Mouse (Mus musculus) left cerebral cortex, adult 2 months (tissue): ENCODE data around the gene Carmil1. TPM values are rescaled to one million over a fixed set of nuclear protein-coding genes. Genes with fewer than 3 reads are reported as not detected.

Experiments used
- DNase-seq, 2 experiments: peaks; one replicate each; pipeline ENCODE4 v3.0.0; 2021 to 2022; ENCODE audit warnings: low spot score in 2 of 2, mixed read lengths in 1 of 2; ENCODE audit errors: extremely low spot score in 1 of 2
- H3K27ac ChIP-seq: fragments of 200-600 bp; 2 replicates; pipeline ENCODE4 v1.8.1; 2022
- H3K4me3 ChIP-seq: fragments of 200-600 bp; 2 replicates; pipeline ENCODE4 v1.8.1; 2022
- CTCF ChIP-seq: fragments of 200-600 bp; IDR thresholded peaks from 2 replicates; pipeline ENCODE4 v1.8.1; 2022; ENCODE audit warnings: antibody characterized with exemption, mild to moderate bottlenecking, moderate library complexity
- intact Hi-C: fragments of 180-260 bp; cut with DNase I; formaldehyde crosslinking; loops from one replicate; pipeline ENCODE4 v1.15.1; 2025
- total RNA-seq, 2 experiments: library from RNA; stranded (reverse); gene quantifications; 2 replicates each; pipeline ENCODE4 v1.2.3; 2021

Carmil1 gene
- total RNA-seq, 2 experiments from 2014 or later, result 32.5 to 34.3 TPM

- H3K4me3 ChIP-seq, result no peak overlapping the region
- no peak for TF ChIP-seq CTCF
- no peak overlapping the region for H3K27ac ChIP-seq
- intact Hi-C loops, result no loop called here
- no peak for DNase-seq
Observed at GRCm38 (mm10) chr13:24159190-24159965, 121.2 kb downstream of the Carmil1 start.

- no peak for DNase-seq
- Histone ChIP-seq H3K27ac (no peak overlapping the region), H3K4me3 (no peak overlapping the region)
- intact Hi-C loops, result no loop called here
- no peak for TF ChIP-seq CTCF
Observed at GRCm38 (mm10) chr13:24157560-24158011, 123.0 kb downstream of the Carmil1 start.

GRCm38 (mm10) chr13:24155190-24155589, 125.4 kb downstream of the Carmil1 start:
- H3K4me3 ChIP-seq, result no peak overlapping the region
- intact Hi-C loops, result no loop called here
- DNase-seq, result no peak
- H3K27ac ChIP-seq, result no peak overlapping the region
- TF ChIP-seq CTCF, result no peak

- no peak for TF ChIP-seq CTCF
- Histone ChIP-seq H3K4me3 (no peak overlapping the region), H3K27ac (no peak overlapping the region)
- DNase-seq, result no peak
- intact Hi-C loops, result no loop called here
Observed at GRCm38 (mm10) chr13:24154281-24155061, 126.1 kb downstream of the Carmil1 start.

GRCm38 (mm10) chr13:24152610-24153009, 128.0 kb downstream of the Carmil1 start:
- Histone ChIP-seq H3K4me3 (no peak overlapping the region), H3K27ac (no peak overlapping the region)
- no peak for DNase-seq
- TF ChIP-seq CTCF, result no peak
- intact Hi-C loops, result no loop called here

GRCm38 (mm10) chr13:24151335-24151734, 129.3 kb downstream of the Carmil1 start:
- no peak for TF ChIP-seq CTCF
- no peak for DNase-seq
- Histone ChIP-seq H3K27ac (no peak overlapping the region), H3K4me3 (no peak overlapping the region)
- intact Hi-C loops, result no loop called here

GRCm38 (mm10) chr13:24148549-24148948, 132.0 kb downstream of the Carmil1 start:
- no peak overlapping the region for H3K27ac ChIP-seq
- DNase-seq, result no peak
- no peak for TF ChIP-seq CTCF
- intact Hi-C loops, result no loop called here
- H3K4me3 ChIP-seq, result no peak overlapping the region

GRCm38 (mm10) chr13:24147006-24147405, 133.6 kb downstream of the Carmil1 start:
- intact Hi-C loops, result no loop called here
- DNase-seq, result no peak
- Histone ChIP-seq H3K4me3 (no peak overlapping the region), H3K27ac (no peak overlapping the region)
- TF ChIP-seq CTCF, result no peak

- TF ChIP-seq CTCF, result no peak
- no peak for DNase-seq
- Histone ChIP-seq H3K27ac (no peak overlapping the region), H3K4me3 (no peak overlapping the region)
- intact Hi-C loops, result no loop called here
Observed at GRCm38 (mm10) chr13:24146541-24146940, 134.1 kb downstream of the Carmil1 start.

GRCm38 (mm10) chr13:24144858-24145257, 135.7 kb downstream of the Carmil1 start:
- no peak for DNase-seq
- Histone ChIP-seq H3K27ac (no peak overlapping the region), H3K4me3 (no peak overlapping the region)
- intact Hi-C loops, result no loop called here
- TF ChIP-seq CTCF, result no peak

- intact Hi-C loops, result no loop called here
- no peak for TF ChIP-seq CTCF
- Histone ChIP-seq H3K27ac (no peak overlapping the region), H3K4me3 (no peak overlapping the region)
- no peak for DNase-seq
Observed at GRCm38 (mm10) chr13:24144141-24144540, 136.5 kb downstream of the Carmil1 start.

- intact Hi-C loops, result no loop called here
- H3K27ac ChIP-seq, result no peak overlapping the region
- no peak for DNase-seq
- no peak for TF ChIP-seq CTCF
- H3K4me3 ChIP-seq, result no peak overlapping the region
Observed at GRCm38 (mm10) chr13:24136836-24137235, 143.8 kb downstream of the Carmil1 start.
